Mouse (Mus musculus): Measurements from ENCODE around the gene Olfr150. TPM values are rescaled to one million over a fixed set of nuclear protein-coding genes. Genes with fewer than 3 reads are reported as not detected.
"Not testable (repeated sequence)": the region's sequence is repeated elsewhere in the genome, so short reads cannot be mapped to it uniquely, and the experiment has no call there.

The Olfr150 gene
- total RNA-seq (2021) = not detected
- long read RNA-seq, experiment 1 = 0 reads
- long read RNA-seq, experiment 2 = 0 reads

- no peak for DNase-seq (ENCODE audit: low spot score in 2 of 2)
Observed at GRCm38 (mm10) chr9:39730678-39731077, at the start of gene Olfr150. Olfr150 (plus strand) TSS chr9:39730978.

GRCm38 (mm10) chr9:39701123-39701522, 29.7 kb upstream of the Olfr150 start:
- DNase-seq (ENCODE audit: low spot score in 2 of 2) = not testable (repeated sequence)

- DNase-seq (ENCODE audit: low spot score in 2 of 2) = no peak
Observed at GRCm38 (mm10) chr9:39707017-39707416, 23.8 kb upstream of the Olfr150 start, which contains the start of gene Olfr149. Olfr149 (minus strand) TSS chr9:39707117.

- DNase-seq (ENCODE audit: low spot score in 2 of 2) = peak in 1 of 2 experiments; percentile 20
Observed at GRCm38 (mm10) chr9:39708958-39709357, 21.8 kb upstream of the Olfr150 start.

GRCm38 (mm10) chr9:39711053-39711452, 19.7 kb upstream of the Olfr150 start, which contains the start of gene Olfr965:
Olfr965 (plus strand) TSS chr9:39711353.
- DNase-seq (ENCODE audit: low spot score in 2 of 2) = no peak

- no peak for DNase-seq (ENCODE audit: low spot score in 2 of 2)
Observed at GRCm38 (mm10) chr9:39740741-39741140, 10.0 kb downstream of the Olfr150 start.

GRCm38 (mm10) chr9:39745949-39746348, 15.2 kb downstream of the Olfr150 start, which contains the start of gene Olfr967:
Olfr967 (plus strand) TSS chr9:39746249.
- DNase-seq (ENCODE audit: low spot score in 2 of 2) = no peak

- no peak for DNase-seq (ENCODE audit: low spot score in 2 of 2)
Observed at GRCm38 (mm10) chr9:39746428-39746827, 15.7 kb downstream of the Olfr150 start.

- no peak for DNase-seq (ENCODE audit: low spot score in 2 of 2)
Observed at GRCm38 (mm10) chr9:39783153-39783552, 52.4 kb downstream of the Olfr150 start, which contains the start of gene Olfr968. Olfr968 (minus strand) TSS chr9:39783253.

Other genes starting within 250 kb of the Olfr150 start
- gene Olfr44, start 237.0 kb upstream of the Olfr150 start, total RNA-seq (2021) = not detected
- not detected for gene Olfr957, start 215.2 kb upstream of the Olfr150 start, total RNA-seq (2021)
- gene Olfr958, start 176.9 kb upstream of the Olfr150 start, total RNA-seq (2021) = not detected
- gene Olfr959, start 155.4 kb upstream of the Olfr150 start, total RNA-seq (2021) = not detected
- 100 to 1,000 TPM; 370 to 452 TPM for gene AW551984, start 126.6 kb upstream of the Olfr150 start, total RNA-seq (2021)
- not detected for gene Olfr148, start 120.3 kb upstream of the Olfr150 start, total RNA-seq (2021)
- gene Olfr960, start 109.6 kb upstream of the Olfr150 start, total RNA-seq (2021) = not detected
- not detected for gene Olfr961, start 85.9 kb upstream of the Olfr150 start, total RNA-seq (2021)
- not detected for gene Olfr963, start 63.8 kb upstream of the Olfr150 start, total RNA-seq (2021)
- gene Olfr149, start 23.9 kb upstream of the Olfr150 start, total RNA-seq (2021) = not detected
- gene Olfr965, start 19.6 kb upstream of the Olfr150 start, total RNA-seq (2021) = not detected
- not detected for gene Olfr967, start 15.3 kb downstream of the Olfr150 start, total RNA-seq (2021)
- not detected for gene Olfr968, start 52.3 kb downstream of the Olfr150 start, total RNA-seq (2021)
- gene Olfr969, start 60.0 kb downstream of the Olfr150 start, total RNA-seq (2021) = not detected
- gene Olfr970, start 77.9 kb downstream of the Olfr150 start, total RNA-seq (2021) = not detected
- not detected for gene Olfr971, start 105.9 kb downstream of the Olfr150 start, total RNA-seq (2021)
- gene Olfr972, start 135.4 kb downstream of the Olfr150 start, total RNA-seq (2021) = not detected
- gene Olfr229, start 176.4 kb downstream of the Olfr150 start, total RNA-seq (2021) = not detected
- not detected for gene Olfr974, start 206.5 kb downstream of the Olfr150 start, total RNA-seq (2021)
- gene Olfr975, start 221.1 kb downstream of the Olfr150 start, total RNA-seq (2021) = not detected
- gene Olfr976, start 230.2 kb downstream of the Olfr150 start, total RNA-seq (2021) = not detected

All from gastrocnemius, postnatal 4 days (tissue).